Mouse (Mus musculus) lung, adult 10 weeks (tissue): ENCODE data around the gene Gm20826. TPM values are rescaled to one million over a fixed set of nuclear protein-coding genes. Genes with fewer than 3 reads are reported as not detected.

Experiments used
- polyA plus RNA-seq: library from polyadenylated mRNA; stranded (reverse); fragments of 350-450 nt; fragmentation: Illumina TruSeq; extraction: RNeasy Lipid Tissue Mini Kit (QIAGEN cat#74804); gene quantifications from one replicate; pipeline ENCODE4 v1.2.3, GENCODE M21; 2014; ENCODE audit warnings: low read depth, low replicate concordance; ENCODE audit not compliant: insufficient read depth

The Gm20826 gene
- not detected for polyA plus RNA-seq

DNA sequence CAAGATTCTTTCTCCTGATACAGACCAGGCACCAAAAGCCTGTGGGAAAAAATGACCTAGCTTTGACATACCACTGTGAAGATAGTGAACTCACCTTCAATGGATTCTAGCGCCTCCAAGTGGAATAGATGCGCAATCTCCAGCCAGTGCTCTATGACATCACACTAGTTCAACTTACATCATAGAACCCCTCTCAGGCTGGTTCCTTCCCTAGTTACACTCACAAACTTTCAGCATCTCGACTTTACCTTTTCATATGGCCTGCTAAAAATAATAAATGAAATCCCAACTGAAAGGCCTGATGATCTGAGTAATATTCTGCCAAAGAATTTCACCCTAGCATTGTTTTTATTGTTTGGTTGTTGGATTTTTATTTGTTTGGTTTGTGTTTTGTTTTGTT, at the start of gene Gm20826:
TSS of gene Gm20826 (minus strand) at position 101 of the 400 bp plus-strand sequence.

Other genes starting within 250 kb of the Gm20826 start
- not detected for gene Gm21788, start 233.5 kb downstream of the Gm20826 start, polyA plus RNA-seq
- gene Gm28576, start 84.5 kb upstream of the Gm20826 start, polyA plus RNA-seq, result not detected